Mouse (Mus musculus): ENCODE data around the gene Sec23b.

- no peak for TF ChIP-seq GATA1 (IDR thresholded peaks at IDR 0.05; ENCODE audit: borderline replicate concordance, low read length)
- TF ChIP-seq FLI1 (IDR thresholded peaks at IDR 0.05; ENCODE audit: low read length), result no peak
Measured at GRCm38 (mm10) chr2:144550529-144550928, 5.5 kb upstream of the Sec23b start, which contains the start of gene Rbbp9.

Data from megakaryocyte, embryonic 14.5 days (primary cell).